Mouse (Mus musculus): ENCODE data around the gene Speer1. TPM values are rescaled to one million over a fixed set of nuclear protein-coding genes. Genes with fewer than 3 reads are reported as not detected.
"Not testable (repeated sequence)": the region's sequence is repeated elsewhere in the genome, so short reads cannot be mapped to it uniquely, and the experiment has no call there.

Speer1 gene
- 1.6 to 2.2 TPM in 2 of 3 replicates, not detected in the other for total RNA-seq (2017)

- ATAC-seq (replicated peaks; ENCODE audit: insufficient number of reproducible peaks, low FRiP score, low TSS enrichment, poor library complexity, severe bottlenecking): not testable (repeated sequence)
These were observed at the start of gene Speer1 for GRCm38 (mm10) chr5:11341216-11341615. TSS of gene Speer1 (plus strand) at chr5:11341516.

Other genes starting within 250 kb of the Speer1 start
- 0.86 TPM in 1 of 3 replicates, not detected in the others for gene Gm8879, start 213.9 kb upstream of the Speer1 start, total RNA-seq (2017)
- not detected in 3 replicates for gene Gm5861, start 158.4 kb upstream of the Speer1 start, total RNA-seq (2017)
- 4.2 TPM in 1 of 3 replicates, not detected in the others for gene Gm8890, start 85.5 kb upstream of the Speer1 start, total RNA-seq (2017)
- not detected in 3 replicates for gene Gm8897, start 74.9 kb downstream of the Speer1 start, total RNA-seq (2017)
- gene Gm8906, start 161.2 kb downstream of the Speer1 start, total RNA-seq (2017): not detected in 3 replicates

All from monocyte, adult 5-6 weeks (primary cell).